14 mouse cellular contexts compared by ENCODE assay signal in the genomic region with DNA sequence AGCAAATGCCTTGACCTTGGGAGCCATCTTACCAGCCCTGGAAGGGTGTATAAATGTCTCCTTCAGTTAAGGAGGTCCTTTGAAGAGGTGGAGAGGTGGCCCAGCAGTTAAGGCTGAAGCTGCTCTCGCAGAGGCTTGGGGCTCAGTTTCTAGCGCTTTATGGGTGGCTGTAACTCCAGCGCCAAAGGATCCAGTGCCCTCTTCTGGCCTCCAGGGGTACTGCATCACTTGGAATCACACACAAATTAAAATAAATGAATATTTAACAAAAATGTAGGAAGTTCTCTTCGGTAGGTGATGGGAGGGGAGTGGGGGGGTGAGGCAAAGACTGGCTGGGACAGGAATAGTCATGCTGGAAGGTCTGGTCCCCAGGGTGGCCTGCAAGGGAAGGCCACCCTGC. TPM values are rescaled to one million over a fixed set of nuclear protein-coding genes. Genes with fewer than 3 reads are reported as not detected.
A peak's percentile ranks its signal among the peaks of the same experiment; 100 is the strongest.
DNase-seq lines count a peak whose midpoint lies in the region; ATAC-seq and TF ChIP-seq lines count a peak whose summit lies in the region.
"Had no signal": no experiment of that assay in that cellular context is flagged by ENCODE, and none has a peak within 500 bp of the region (broad histone marks: within the 10 kb centered on the region; RNA-seq: fewer than 3 reads in every experiment).

No protein-coding gene starts in this region.

- no peak for TF ChIP-seq POLR2A in olfactory bulb, adult 2 months (IDR thresholded peaks at IDR 0.05; ENCODE audit: insufficient read depth, low read depth, low read length)

- WGBS in liver, embryonic 14.5 days (ENCODE audit: insufficient replicate concordance), result 76% methylated on average over 4 of the region's 4 CpGs
- WGBS in olfactory bulb, adult 2 months, result 76% methylated on average over 4 of the region's 4 CpGs

- H3K27me3 ChIP-seq in liver, embryonic 14.5 days (ENCODE audit: control insufficient read depth, insufficient read depth, low read length), result no peaks in the 10 kb centered on the region
- H3K27me3 ChIP-seq in G1E (ENCODE audit: insufficient read depth, low read length), result peaks cover 11% of the 10 kb centered on the region; the same call in 1 of the 2 replicates
- H3K27me3 ChIP-seq: Patski had no signal

- peaks cover 3% of the 10 kb centered on the region for H3K36me3 ChIP-seq in liver, embryonic 14.5 days (replicated peaks; ENCODE audit: control insufficient read depth, insufficient read depth, low read depth)
- H3K36me3 ChIP-seq in G1E (replicated peaks), result peaks cover 70% of the 10 kb centered on the region

- no peak for DNase-seq in gastrocnemius, adult 2 months
- no peak for DNase-seq in gastrocnemius, postnatal 4 days (ENCODE audit: low spot score in 2 of 2)
- no peak for DNase-seq in liver, embryonic 14.5 days (ENCODE audit: low read depth in 3 of 3, low spot score in 3 of 3)
- DNase-seq in liver (no peak), G1E (ENCODE audit: low spot score) (no peak)
- DNase-seq: heart, adult 18-20 months; heart, postnatal 14 days; right cerebral cortex, postnatal 4 days had no signal

- H3K4me3 ChIP-seq in gastrocnemius, adult 2 months, result no peak overlapping the region
- H3K4me3 ChIP-seq in liver, embryonic 14.5 days (ENCODE audit: insufficient read depth in 1 of 2, low read depth in 2 of 2, low read length in 2 of 2), result no peak overlapping the region
- no peak overlapping the region for H3K4me3 ChIP-seq in G1E (ENCODE audit: low read depth, low read length)
- no peak overlapping the region for H3K4me3 ChIP-seq in olfactory bulb, adult 2 months (ENCODE audit: insufficient read depth, low read depth, low read length)

- peaks cover 0 to 4% of the 10 kb centered on the region in 2 experiments; a peak in 1 of 4 replicates for H3K4me1 ChIP-seq in liver, embryonic 14.5 days (replicated peaks; ENCODE audit: control insufficient read depth in 2 of 2, insufficient read depth in 2 of 2, low read length in 1 of 2)
- peaks cover 5% of the 10 kb centered on the region; the same call in 1 of the 2 replicates for H3K4me1 ChIP-seq in G1E (ENCODE audit: insufficient read depth, low read depth, low read length)
- H3K4me1 ChIP-seq in olfactory bulb, adult 2 months (ENCODE audit: control insufficient read depth, insufficient read depth, low read length), result peaks cover 5% of the 10 kb centered on the region

- no peaks in the 10 kb centered on the region for H3K9me3 ChIP-seq in liver, embryonic 14.5 days (ENCODE audit: control insufficient read depth, low read length)
- H3K9me3 ChIP-seq in G1E (replicated peaks), result 0 out of 2 replicates have a peak, but pooled peaks cover 2% of the 10 kb centered on the region

- TF ChIP-seq CTCF in gastrocnemius, adult 2 months (IDR thresholded peaks at IDR 0.05), result peak; percentile 57
- TF ChIP-seq CTCF in liver, embryonic 14.5 days (IDR thresholded peaks at IDR 0.05; ENCODE audit: low read depth), result peak; percentile 69
- peak; percentile 49; the same call in 1 of the 2 replicates for TF ChIP-seq CTCF in G1E (IDR thresholded peaks at IDR 0.05; ENCODE audit: low read depth, low read length)
- TF ChIP-seq CTCF in olfactory bulb, adult 2 months (IDR thresholded peaks at IDR 0.05; ENCODE audit: insufficient read depth, low read depth, low read length), result peak; percentile 38; the same call in 1 of the 2 replicates

- no peak overlapping the region for H3K27ac ChIP-seq in gastrocnemius, adult 2 months
- H3K27ac ChIP-seq in liver, embryonic 14.5 days, result no peak overlapping the region
- H3K27ac ChIP-seq in olfactory bulb, adult 2 months (ENCODE audit: insufficient read depth, low read depth, low read length), result no peak overlapping the region

- TF ChIP-seq EP300 in liver, embryonic 14.5 days (IDR thresholded peaks at IDR 0.05; ENCODE audit: low read depth), result no peak

- ATAC-seq in liver, embryonic 14.5 days (ENCODE audit: insufficient read depth), result no peak
- no peak for ATAC-seq in G1E (ENCODE audit: extremely low read depth, insufficient number of reproducible peaks, low FRiP score, poor library complexity, severe bottlenecking)
- no peak for ATAC-seq in cerebellum, adult (ENCODE audit: insufficient number of reproducible peaks, low FRiP score, low TSS enrichment)
- ATAC-seq: Patski had no signal

- intact Hi-C loops in gastrocnemius, adult 2 months (cut with DNase I), result loop anchor here (1.0 kb wide), 1 partner anchor 15 kb away; no protein-coding TSS in a partner anchor

- no peak overlapping the region for H3K4me2 ChIP-seq in liver, embryonic 14.5 days (ENCODE audit: low read depth)

- no peak overlapping the region for H3K9ac ChIP-seq in liver, embryonic 14.5 days (replicated peaks)

RNA-seq across cellular contexts. Expression of gene Ehd1, which starts 15.6 kb away (rescaled TPM):
- total RNA-seq in gastrocnemius, adult 2 months (2021), result 10 to 100 TPM; 28.4 to 32.3 TPM
- total RNA-seq in gastrocnemius, postnatal 4 days (2021), result 10 to 100 TPM; 91.3 to 93.9 TPM
- polyA plus RNA-seq in liver, embryonic 14.5 days (2012; rRNA removed), result 65.3 and 81.6 TPM in 2 replicates
- polyA plus RNA-seq in liver, embryonic 14.5 days (2014; fragmentation: Nextera tagmentation; extraction: Ambion mirVana), result 38.0 and 49.6 TPM in 2 replicates
- total RNA-seq in G1E (2014; fragmentation: Nextera tagmentation), result 18.0 and 18.7 TPM in 2 replicates
- total RNA-seq in G1E (2017), result 22.0 and 23.3 TPM in 2 replicates
- polyA plus RNA-seq in G1E (2012), result 132 and 135 TPM in 2 replicates
- not detected in 2 replicates for polyA plus RNA-seq in olfactory bulb, adult 2 months (2012; ENCODE audit: insufficient read depth, insufficient read length, low replicate concordance, missing spikeins)

RNA-seq across cellular contexts. Expression of gene Atg2a, which starts 19.5 kb away (rescaled TPM):
- 10 to 100 TPM; 18.4 to 19.0 TPM for total RNA-seq in gastrocnemius, adult 2 months (2021)
- total RNA-seq in gastrocnemius, postnatal 4 days (2021), result 10 to 100 TPM; 15.5 to 16.7 TPM
- polyA plus RNA-seq in liver, embryonic 14.5 days (2012; rRNA removed), result 5.0 and 5.4 TPM in 2 replicates
- polyA plus RNA-seq in liver, embryonic 14.5 days (2014; fragmentation: Nextera tagmentation; extraction: Ambion mirVana), result 4.1 and 4.4 TPM in 2 replicates
- total RNA-seq in G1E (2014; fragmentation: Nextera tagmentation) (18.4 and 31.8 TPM in 2 replicates), G1E (2017) (7.0 and 9.4 TPM in 2 replicates)
- polyA plus RNA-seq in G1E (2012), result 44.4 and 45.0 TPM in 2 replicates
- not detected in 2 replicates for polyA plus RNA-seq in olfactory bulb, adult 2 months (2012; ENCODE audit: insufficient read depth, insufficient read length, low replicate concordance, missing spikeins)

RNA-seq across cellular contexts. Expression of gene Ppp2r5b, which starts 25.3 kb away (rescaled TPM):
- total RNA-seq in gastrocnemius, adult 2 months (2021), result 10 to 100 TPM; 35.6 to 37.7 TPM
- total RNA-seq in gastrocnemius, postnatal 4 days (2021), result 10 to 100 TPM; 26.2 to 26.4 TPM
- 3.2 TPM in 2 replicates for polyA plus RNA-seq in liver, embryonic 14.5 days (2012; rRNA removed)
- polyA plus RNA-seq in liver, embryonic 14.5 days (2014; fragmentation: Nextera tagmentation; extraction: Ambion mirVana), result 2.4 and 2.5 TPM in 2 replicates
- total RNA-seq in G1E (2014; fragmentation: Nextera tagmentation) (3.4 and 9.0 TPM in 2 replicates), G1E (2017) (5.6 and 6.0 TPM in 2 replicates)
- 7.1 and 8.9 TPM in 2 replicates for polyA plus RNA-seq in G1E (2012)
- polyA plus RNA-seq in olfactory bulb, adult 2 months (2012; ENCODE audit: insufficient read depth, insufficient read length, low replicate concordance, missing spikeins), result not detected in 2 replicates

RNA-seq across cellular contexts. Expression of gene Gpha2, which starts 34.8 kb away (rescaled TPM):
- total RNA-seq in gastrocnemius, adult 2 months (2021), result not detected
- total RNA-seq in gastrocnemius, postnatal 4 days (2021), result not detected
- polyA plus RNA-seq in liver, embryonic 14.5 days (2012; rRNA removed), result not detected in 2 replicates
- not detected in 2 replicates for polyA plus RNA-seq in liver, embryonic 14.5 days (2014; fragmentation: Nextera tagmentation; extraction: Ambion mirVana)
- total RNA-seq in G1E (2014; fragmentation: Nextera tagmentation), result not detected in 2 replicates
- not detected in 2 replicates for total RNA-seq in G1E (2017)
- not detected in 2 replicates for polyA plus RNA-seq in G1E (2012)
- not detected in 2 replicates for polyA plus RNA-seq in olfactory bulb, adult 2 months (2012; ENCODE audit: insufficient read depth, insufficient read length, low replicate concordance, missing spikeins)
- total RNA-seq: heart, adult 18-20 months; heart, postnatal 14 days; layer of hippocampus, postnatal 14 days; left cerebral cortex, postnatal 4 days had no signal
- polyA plus RNA-seq: forebrain, embryonic 11.5 days had no signal

RNA-seq across cellular contexts. Expression of gene Cdc42bpg, which starts 45.3 kb away (rescaled TPM):
- total RNA-seq in gastrocnemius, adult 2 months (2021), result 1 to 10 TPM; 6.0 to 6.4 TPM
- total RNA-seq in gastrocnemius, postnatal 4 days (2021), result 1 to 10 TPM; 6.9 to 7.7 TPM
- 2.0 and 2.1 TPM in 2 replicates for polyA plus RNA-seq in liver, embryonic 14.5 days (2012; rRNA removed)
- polyA plus RNA-seq in liver, embryonic 14.5 days (2014; fragmentation: Nextera tagmentation; extraction: Ambion mirVana), result 0.32 and 0.33 TPM in 2 replicates
- total RNA-seq in G1E (2014; fragmentation: Nextera tagmentation), result 5.0 and 7.6 TPM in 2 replicates
- 2.0 and 2.4 TPM in 2 replicates for total RNA-seq in G1E (2017)
- 14.1 and 15.4 TPM in 2 replicates for polyA plus RNA-seq in G1E (2012)
- not detected in 2 replicates for polyA plus RNA-seq in olfactory bulb, adult 2 months (2012; ENCODE audit: insufficient read depth, insufficient read length, low replicate concordance, missing spikeins)
